Mouse (Mus musculus) heart, adult 9 months (tissue): ENCODE measurements around the gene Trem2.

Experiments used
- DNase-seq, 2 experiments: peaks; one replicate each; pipeline ENCODE4 v3.0.0; 2022; ENCODE audit warnings: low spot score in 2 of 2

Trem2 gene

GRCm38 (mm10) chr17:48346231-48346630 lies at the start of gene Trem2:
Gene Trem2 (plus strand): TSS chr17:48346401.
- peak in 1 of 2 experiments; percentile 30 for DNase-seq

- no peak for DNase-seq
These were observed 47.0 kb upstream of the Trem2 start, which contains the start of gene Treml2 for GRCm38 (mm10) chr17:48299203-48299602. Gene Treml2 (plus strand): TSS chr17:48299498.

- no peak for DNase-seq
These were observed 46.4 kb upstream of the Trem2 start for GRCm38 (mm10) chr17:48299756-48300155.

GRCm38 (mm10) chr17:48300199-48300598 lies 46.0 kb upstream of the Trem2 start:
- peak in 1 of 2 experiments; percentile 21 for DNase-seq

- no peak for DNase-seq
These were observed 45.3 kb upstream of the Trem2 start for GRCm38 (mm10) chr17:48300861-48301260.

DNA sequence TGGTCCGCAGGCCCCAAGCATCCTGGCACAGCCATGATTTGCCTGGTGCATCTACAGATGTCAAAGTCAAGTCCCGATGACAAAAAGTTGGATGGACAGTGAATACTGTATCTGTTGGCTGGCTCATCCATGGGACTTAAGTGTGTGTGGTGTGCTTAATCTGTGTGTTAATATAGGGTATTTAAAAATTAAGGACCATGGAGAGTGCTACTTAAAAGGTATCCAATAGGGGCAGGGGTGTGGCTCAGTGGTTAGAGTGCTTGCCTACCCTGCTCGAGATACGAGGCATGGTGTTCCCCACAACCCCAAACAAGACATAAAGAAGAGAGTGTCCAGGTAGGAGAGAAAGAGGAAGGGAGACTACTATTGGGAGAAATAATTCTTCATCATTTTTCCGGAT lies 44.4 kb upstream of the Trem2 start:
- DNase-seq = no peak

GRCm38 (mm10) chr17:48312124-48312523 lies 34.1 kb upstream of the Trem2 start:
- no peak for DNase-seq

GRCm38 (mm10) chr17:48315905-48316579 lies 30.2 kb upstream of the Trem2 start, which contains the start of gene B430306N03Rik:
Gene B430306N03Rik (plus strand): TSS chr17:48316141.
- DNase-seq = peak in 1 of 2 experiments; percentile 19

GRCm38 (mm10) chr17:48318686-48319085 lies 27.5 kb upstream of the Trem2 start:
- no peak for DNase-seq

DNA sequence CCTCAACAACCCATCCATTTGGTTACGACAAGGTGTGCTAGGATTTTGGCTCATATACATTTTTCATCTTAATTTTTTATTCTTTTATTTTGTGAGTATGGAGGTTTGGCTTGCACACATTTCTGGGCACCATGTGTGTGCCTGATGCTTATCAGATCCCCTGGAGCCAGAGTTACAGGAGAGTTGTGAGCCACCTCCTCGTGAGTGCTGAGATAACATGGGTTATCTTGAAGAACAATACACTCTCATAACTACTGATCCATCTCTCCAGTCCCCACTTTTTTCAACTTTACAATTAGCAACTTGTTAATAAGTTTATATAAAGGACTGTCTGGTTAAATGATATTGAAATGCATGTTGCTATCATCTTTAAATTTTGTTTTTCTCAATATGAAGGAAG lies 24.9 kb upstream of the Trem2 start:
- DNase-seq = no peak

DNA sequence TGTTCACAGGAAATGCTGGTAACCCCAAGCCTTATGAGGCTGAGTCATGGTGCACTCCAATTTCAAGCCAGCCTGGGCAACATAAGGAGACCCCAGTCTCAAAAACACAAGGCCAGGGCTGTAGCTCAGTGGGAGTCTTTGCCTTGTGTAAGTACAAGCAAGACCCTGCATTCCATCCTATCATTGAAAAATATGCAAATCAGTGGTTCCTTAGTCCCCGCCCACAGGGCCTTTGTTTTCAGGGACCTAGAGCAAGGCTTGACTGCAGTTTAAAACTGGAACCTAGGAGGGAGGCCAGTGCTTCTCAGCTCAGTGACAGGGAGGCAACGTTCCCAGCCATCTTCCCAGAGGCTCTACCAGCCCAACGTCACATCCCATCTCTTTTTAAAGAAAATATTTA lies 23.0 kb upstream of the Trem2 start:
- DNase-seq = no peak

DNA sequence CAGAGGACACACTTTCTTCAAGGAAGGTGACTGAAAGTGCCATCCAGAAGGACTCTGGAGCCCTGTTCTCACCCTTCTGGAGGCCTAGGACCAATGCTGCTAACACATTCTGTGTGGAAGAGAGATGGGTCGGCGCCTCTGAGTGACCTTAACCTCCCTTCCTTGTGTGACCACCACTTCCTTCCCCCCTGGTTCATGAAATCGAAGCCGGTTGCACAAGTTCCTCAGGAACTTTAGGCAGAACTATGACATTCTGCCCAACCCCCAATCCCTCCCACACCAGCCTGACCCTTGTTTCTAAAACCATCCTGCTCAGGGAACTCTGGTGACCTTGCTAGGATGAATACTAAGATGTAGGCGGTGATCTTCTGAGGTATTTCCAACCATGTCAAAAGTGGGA lies 21.9 kb upstream of the Trem2 start:
- peak in 1 of 2 experiments; percentile 19 for DNase-seq

DNA sequence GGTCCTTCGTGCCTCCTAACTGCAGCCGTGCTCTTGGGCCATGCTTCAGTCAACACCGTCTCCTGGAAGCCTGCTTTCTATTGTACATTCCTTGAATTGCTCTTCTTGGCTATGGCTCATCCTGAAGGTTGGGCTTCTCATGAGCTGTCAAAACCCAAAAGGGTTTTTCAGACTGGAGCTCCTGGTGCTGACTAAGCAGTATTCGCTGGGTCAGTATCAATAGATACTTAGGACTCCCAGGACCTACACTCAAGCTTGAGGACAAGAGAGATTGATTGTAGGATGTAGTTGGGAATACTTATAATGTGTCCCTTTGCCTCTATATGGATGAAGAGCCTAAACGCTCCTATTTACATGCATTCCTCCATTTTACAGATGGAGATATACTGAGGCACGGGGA lies 21.1 kb upstream of the Trem2 start:
- DNase-seq = no peak

- no peak for DNase-seq
These were observed 20.6 kb upstream of the Trem2 start for GRCm38 (mm10) chr17:48325638-48326037.

GRCm38 (mm10) chr17:48326656-48327055 lies 19.5 kb upstream of the Trem2 start:
- no peak for DNase-seq

- no peak for DNase-seq
These were observed 13.7 kb upstream of the Trem2 start for GRCm38 (mm10) chr17:48332524-48332923.

GRCm38 (mm10) chr17:48334186-48334585 lies 12.0 kb upstream of the Trem2 start:
- no peak for DNase-seq

GRCm38 (mm10) chr17:48336857-48337256 lies 9.3 kb upstream of the Trem2 start:
- peak; percentile 53 to 76 for DNase-seq

GRCm38 (mm10) chr17:48340267-48340666 lies 5.9 kb upstream of the Trem2 start:
- DNase-seq = no peak

- DNase-seq = no peak
These were observed 4.3 kb upstream of the Trem2 start for GRCm38 (mm10) chr17:48341947-48342346.

DNA sequence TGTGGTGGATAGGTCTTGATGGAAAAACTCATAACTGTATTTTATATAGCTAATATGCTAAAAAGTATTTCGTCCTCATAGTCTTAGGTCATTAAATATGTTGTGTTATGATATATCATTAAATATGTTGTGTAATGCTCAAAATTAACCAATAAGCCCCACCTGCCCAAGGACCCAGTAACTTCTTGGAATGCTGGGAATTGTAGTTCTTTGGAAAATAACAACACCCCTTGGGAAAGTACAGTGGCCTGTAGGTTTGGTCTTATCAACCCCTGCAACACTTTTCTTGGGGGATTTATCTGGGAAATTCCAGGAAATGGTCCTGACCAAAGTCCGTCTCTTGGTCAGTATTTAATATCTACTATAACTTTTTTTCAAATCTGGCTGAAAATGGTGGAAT lies 3.1 kb upstream of the Trem2 start:
- DNase-seq = no peak

- DNase-seq = no peak
These were observed 377 bp upstream of the Trem2 start for GRCm38 (mm10) chr17:48345824-48346223.

DNA sequence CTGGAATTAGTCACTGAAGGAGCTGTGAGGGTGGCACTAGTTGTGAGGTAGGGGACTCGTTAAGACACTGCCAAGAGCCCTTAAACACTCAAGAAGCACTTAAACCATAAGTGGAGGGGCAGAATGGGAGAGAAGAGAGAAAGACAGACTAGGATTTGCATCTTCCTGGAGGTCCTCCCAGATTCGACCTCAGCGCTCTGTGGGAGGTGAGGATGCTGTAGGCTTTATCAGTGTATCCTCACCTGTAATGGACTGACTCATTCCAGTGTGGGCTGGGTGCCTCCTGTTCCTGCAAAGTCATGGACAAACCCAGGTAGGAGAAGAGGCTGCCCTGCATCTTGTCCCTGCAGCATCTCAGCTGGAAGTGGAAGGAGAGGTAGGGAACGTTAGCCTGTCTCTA lies 633 bp downstream of the Trem2 start:
- DNase-seq = no peak

DNA sequence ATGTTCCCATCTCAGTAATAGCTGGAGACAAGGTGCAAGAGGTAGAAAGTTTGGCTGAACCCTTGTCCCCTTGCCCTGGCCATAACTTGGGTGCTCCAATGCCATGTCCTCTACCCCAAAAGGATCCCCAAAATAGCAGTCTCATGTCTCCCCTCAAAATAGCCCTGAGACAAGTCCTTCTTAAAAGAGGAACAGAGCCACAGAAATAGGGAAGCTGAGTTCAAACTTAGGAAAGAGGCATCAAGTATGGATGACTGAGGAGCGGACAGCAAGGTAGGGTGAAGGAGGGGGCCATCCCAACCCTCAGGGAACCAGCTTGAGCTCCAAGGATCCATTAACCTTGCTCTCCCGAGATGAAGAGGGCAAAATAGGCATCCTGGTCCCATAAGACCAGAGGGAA lies 1.1 kb downstream of the Trem2 start:
- DNase-seq = peak in 1 of 2 experiments; percentile 22
